Mouse (Mus musculus) midbrain, embryonic 13.5 days (tissue): ENCODE measurements around the gene Dhx36. TPM values are rescaled to one million over a fixed set of nuclear protein-coding genes. Genes with fewer than 3 reads are reported as not detected.

Experiments used
- polyA plus RNA-seq: library from polyadenylated mRNA; unstranded; fragments of >200 nt; fragmentation: Nextera tagmentation; extraction: Ambion mirVana; gene quantifications from 2 replicates; pipeline ENCODE4 v1.2.1, GENCODE M21; 2015

The Dhx36 gene
- polyA plus RNA-seq, 1 experiment from 2014 or later: 50.2 TPM

Other genes with a start within 250 kb of the Dhx36 start
- gene Arhgef26, start 168.7 kb downstream of the Dhx36 start, polyA plus RNA-seq: 6.8 and 7.6 TPM in 2 replicates
- gene Gpr149, start 98.1 kb upstream of the Dhx36 start, polyA plus RNA-seq: 1.2 and 1.6 TPM in 2 replicates